Comparison of ENCODE assay signal across 10 mouse cellular contexts in the genomic region with DNA sequence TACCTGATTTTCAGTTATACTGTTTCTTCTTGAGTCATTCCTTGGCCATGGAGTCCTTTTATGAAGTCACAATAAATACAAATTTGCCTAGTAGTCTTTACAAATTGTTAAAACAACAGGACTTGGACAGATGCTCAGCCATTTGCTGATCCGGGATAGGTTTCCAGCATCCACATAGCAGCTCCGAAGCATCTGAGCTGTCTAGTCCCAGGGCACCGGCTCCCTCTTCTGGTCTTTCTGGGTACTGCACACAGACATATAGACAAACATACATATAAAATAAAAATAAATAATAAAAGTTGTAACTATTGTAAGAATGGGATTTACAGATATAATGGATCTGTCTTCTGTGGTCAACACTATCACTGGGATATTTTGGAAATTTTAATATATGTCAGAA.
DNase-seq lines count a peak whose midpoint lies in the region; ATAC-seq and TF ChIP-seq lines count a peak whose summit lies in the region.
"Had no signal": no experiment of that assay in that cellular context is flagged by ENCODE, and none has a peak within 500 bp of the region (broad histone marks: within the 10 kb centered on the region; RNA-seq: fewer than 3 reads in every experiment).

No protein-coding gene starts in this region.

- no peak overlapping the region for H3K4me2 ChIP-seq in kidney, postnatal 0 days (ENCODE audit: low read length)
- no peak overlapping the region for H3K4me2 ChIP-seq in kidney, embryonic 14.5 days (replicated peaks; ENCODE audit: low read depth, low read length)
- H3K4me2 ChIP-seq: heart, embryonic 13.5 days had no signal

- no peak for TF ChIP-seq POLR2A in lung, adult 2 months (IDR thresholded peaks at IDR 0.05; ENCODE audit: borderline replicate concordance, extremely low read depth, low read depth, low read length)

- no peak overlapping the region for H3K4me3 ChIP-seq in kidney, postnatal 0 days (replicated peaks; ENCODE audit: low read depth, low read length)
- no peak overlapping the region for H3K4me3 ChIP-seq in kidney, embryonic 14.5 days (ENCODE audit: low read length)
- H3K4me3 ChIP-seq in lung, adult 2 months (replicated peaks; ENCODE audit: extremely low read depth, low read depth, low read length) = no peak overlapping the region
- H3K4me3 ChIP-seq: heart, embryonic 13.5 days had no signal

- peak; percentile 65 for TF ChIP-seq CTCF in kidney, postnatal 0 days (IDR thresholded peaks at IDR 0.05; ENCODE audit: low read depth)
- TF ChIP-seq CTCF in lung, adult 2 months (IDR thresholded peaks at IDR 0.05; ENCODE audit: insufficient read depth, low read length) = peak; percentile 59

- no peak overlapping the region for H3K9ac ChIP-seq in kidney, postnatal 0 days (ENCODE audit: low read depth, low read length)
- H3K9ac ChIP-seq in kidney, embryonic 14.5 days (ENCODE audit: low read depth, low read length) = no peak overlapping the region
- H3K9ac ChIP-seq: heart, embryonic 13.5 days had no signal

- H3K27me3 ChIP-seq in kidney, postnatal 0 days (ENCODE audit: insufficient read depth, low read length) = no peaks in the 10 kb centered on the region
- H3K27me3 ChIP-seq in kidney, embryonic 14.5 days (ENCODE audit: control insufficient read depth, insufficient read depth, low read length) = no peaks in the 10 kb centered on the region
- H3K27me3 ChIP-seq: heart, embryonic 13.5 days had no signal

- H3K27ac ChIP-seq in kidney, postnatal 0 days = no peak overlapping the region
- no peak overlapping the region for H3K27ac ChIP-seq in kidney, embryonic 14.5 days (ENCODE audit: low read depth, low read length)
- H3K27ac ChIP-seq: heart, embryonic 13.5 days; macrophage had no signal

- H3K9me3 ChIP-seq in kidney, postnatal 0 days (replicated peaks; ENCODE audit: low read length) = no peaks in the 10 kb centered on the region
- peaks cover 2% of the 10 kb centered on the region; the same call in 1 of the 2 replicates for H3K9me3 ChIP-seq in kidney, embryonic 14.5 days (ENCODE audit: control insufficient read depth, low read length)

- H3K4me1 ChIP-seq in kidney, postnatal 0 days (replicated peaks; ENCODE audit: insufficient read depth, low read length) = no peaks in the 10 kb centered on the region
- no peaks in the 10 kb centered on the region for H3K4me1 ChIP-seq in kidney, embryonic 14.5 days (ENCODE audit: control insufficient read depth, insufficient read depth, low read length)
- no peaks in the 10 kb centered on the region; the same call in 1 of the 2 replicates for H3K4me1 ChIP-seq in lung, adult 2 months (ENCODE audit: control insufficient read depth, insufficient read depth, low read length)

- H3K36me3 ChIP-seq in kidney, postnatal 0 days (ENCODE audit: insufficient read depth, low read length) = no peaks in the 10 kb centered on the region
- no peaks in the 10 kb centered on the region for H3K36me3 ChIP-seq in kidney, embryonic 14.5 days (ENCODE audit: control insufficient read depth, insufficient read depth, low read length)
- H3K36me3 ChIP-seq: heart, embryonic 13.5 days had no signal

- DNase-seq in adrenal gland, postnatal 10 days = peak; percentile 41
- DNase-seq in adrenal gland, adult 8-10 months = no peak
- DNase-seq in kidney, postnatal 0 days (ENCODE audit: low spot score) = no peak
- DNase-seq in T-cell, adult 2 months (ENCODE audit: low spot score) = peak; percentile 52
- no peak for DNase-seq in lung, adult 2 months
- peak; percentile 47 for DNase-seq in thymus, postnatal 25 days
- DNase-seq in urinary bladder, postnatal 4 days (ENCODE audit: low spot score in 2 of 2) = no peak

- ATAC-seq in kidney, postnatal 0 days (replicated peaks; ENCODE audit: low FRiP score, low read depth) = no peak
- no peak for ATAC-seq in kidney, embryonic 14.5 days (ENCODE audit: low FRiP score, low TSS enrichment)

- WGBS in kidney, postnatal 0 days = 66% methylated on average over 3 of the region's 3 CpGs
- WGBS in kidney, embryonic 14.5 days = 64% methylated on average over 3 of the region's 3 CpGs
- 64% methylated on average over 3 of the region's 3 CpGs for WGBS in lung, adult 2 months

Comparison
In these comparisons a context has a peak if more than half of its experiments do, and no peak if none do; other contexts are left out.
1. DNase-seq: peak in adrenal gland, postnatal 10 days (single experiment), T-cell, adult 2 months (single experiment) and thymus, postnatal 25 days (single experiment); none in adrenal gland, adult 8-10 months (single experiment), kidney, postnatal 0 days (single experiment), lung, adult 2 months (single experiment) and urinary bladder, postnatal 4 days (0 of 2).